8 mouse cellular contexts compared by ENCODE assay signal in genomic region chr10:93763074-93763473, GRCm38 (mm10).
DNase-seq lines count a peak whose midpoint lies in the region; ATAC-seq lines count a peak whose summit lies in the region.

No protein-coding gene starts in this region.

- DNase-seq in hindbrain, embryonic 10.5 days (ENCODE audit: low spot score), result peak; percentile 43
- DNase-seq in CD8-positive naive resting alpha-beta T cell, adult 2 months (ENCODE audit: low read depth in 2 of 2, low spot score in 2 of 2), result peak; percentile 27 to 58
- peak; percentile 54 for DNase-seq in adrenal gland, postnatal 10 days
- peak; percentile 55 for DNase-seq in kidney, postnatal 10 days
- DNase-seq in retina, embryonic 14.5 days (ENCODE audit: low spot score), result peak; percentile 53
- DNase-seq in right cerebral cortex, adult 2 months (ENCODE audit: low spot score in 2 of 2), result no peak

- no peaks in the 10 kb centered on the region for H3K9me3 ChIP-seq in hindbrain, embryonic 10.5 days
- no peaks in the 10 kb centered on the region for H3K9me3 ChIP-seq in hindbrain, embryonic 12.5 days (replicated peaks)
- no peaks in the 10 kb centered on the region for H3K9me3 ChIP-seq in hindbrain, embryonic 16.5 days (ENCODE audit: control insufficient read depth, low read length)

- no peaks in the 10 kb centered on the region for H3K27me3 ChIP-seq in hindbrain, embryonic 10.5 days (ENCODE audit: insufficient read depth, poor library complexity, severe bottlenecking)
- no peaks in the 10 kb centered on the region; the same call in 1 of the 2 replicates for H3K27me3 ChIP-seq in hindbrain, embryonic 12.5 days
- no peaks in the 10 kb centered on the region for H3K27me3 ChIP-seq in hindbrain, embryonic 16.5 days (replicated peaks; ENCODE audit: control insufficient read depth, insufficient read depth, low read length)

- WGBS in hindbrain, embryonic 10.5 days, result 35% methylated on average over 5 of the region's 5 CpGs
- WGBS in hindbrain, embryonic 12.5 days, result 37% methylated on average over 5 of the region's 5 CpGs
- WGBS in hindbrain, embryonic 16.5 days, result 44% methylated on average over 5 of the region's 5 CpGs

- H3K4me3 ChIP-seq in hindbrain, embryonic 10.5 days, result no peak overlapping the region
- no peak overlapping the region for H3K4me3 ChIP-seq in hindbrain, embryonic 12.5 days
- H3K4me3 ChIP-seq in hindbrain, embryonic 16.5 days (ENCODE audit: low read length), result no peak overlapping the region

- no peak for ATAC-seq in hindbrain, embryonic 12.5 days (ENCODE audit: low FRiP score)
- ATAC-seq in hindbrain, embryonic 16.5 days, result no peak

- H3K27ac ChIP-seq in hindbrain, embryonic 10.5 days, result no peak overlapping the region
- H3K27ac ChIP-seq in hindbrain, embryonic 12.5 days, result no peak overlapping the region
- no peak overlapping the region for H3K27ac ChIP-seq in hindbrain, embryonic 16.5 days (ENCODE audit: low read depth, low read length)

- no peak overlapping the region for H3K9ac ChIP-seq in hindbrain, embryonic 12.5 days
- H3K9ac ChIP-seq in hindbrain, embryonic 16.5 days (ENCODE audit: low read depth, low read length), result no peak overlapping the region

- H3K36me3 ChIP-seq in hindbrain, embryonic 10.5 days, result no peaks in the 10 kb centered on the region
- H3K36me3 ChIP-seq in hindbrain, embryonic 12.5 days, result no peaks in the 10 kb centered on the region
- H3K36me3 ChIP-seq in hindbrain, embryonic 16.5 days (ENCODE audit: control insufficient read depth, insufficient read depth, low read length), result no peaks in the 10 kb centered on the region

- no peak overlapping the region for H3K4me2 ChIP-seq in hindbrain, embryonic 12.5 days (replicated peaks)
- no peak overlapping the region for H3K4me2 ChIP-seq in hindbrain, embryonic 16.5 days (ENCODE audit: low read length)

- peaks cover 8% of the 10 kb centered on the region for H3K4me1 ChIP-seq in hindbrain, embryonic 10.5 days (replicated peaks)
- no peaks in the 10 kb centered on the region for H3K4me1 ChIP-seq in hindbrain, embryonic 12.5 days
- no peaks in the 10 kb centered on the region for H3K4me1 ChIP-seq in hindbrain, embryonic 16.5 days (ENCODE audit: control insufficient read depth, insufficient read depth, low read depth, low read length)

Comparison
In these comparisons a context has a peak if more than half of its experiments do, and no peak if none do; other contexts are left out.
1. DNase-seq: peak in hindbrain, embryonic 10.5 days (single experiment), CD8-positive naive resting alpha-beta T cell, adult 2 months (2 of 2), adrenal gland, postnatal 10 days (single experiment), kidney, postnatal 10 days (single experiment) and retina, embryonic 14.5 days (single experiment); none in right cerebral cortex, adult 2 months (0 of 2).